Mouse (Mus musculus): ENCODE data around the gene Kat2a.

The Kat2a gene

GRCm38 (mm10) chr11:100713174-100713573, 909 bp upstream of the Kat2a start:
- CTCF ChIA-PET = interaction anchor here (1.0 to 3.3 kb wide), 2 partner anchors 10 to 728 kb away, joined by 3 to 25 read pairs; partner anchors contain the start of genes Dhx58 and Rpl27

GRCm38 (mm10) chr11:100710977-100711376, 1.3 kb downstream of the Kat2a start:
- CTCF ChIA-PET = interaction anchor here (0.6 to 3.3 kb wide), 2 partner anchors 8 to 28 kb away, joined by 4 to 25 read pairs; partner anchors contain the start of gene Dhx58

- CTCF ChIA-PET = interaction anchor here (0.6 kb wide), 1 partner anchor 28 kb away, joined by 4 read pairs; no protein-coding TSS in a partner anchor
Measured at GRCm38 (mm10) chr11:100710528-100710927, 1.7 kb downstream of the Kat2a start.

- CTCF ChIA-PET = interaction anchor here (0.8 kb wide), 1 partner anchor 98 kb away, joined by 5 read pairs; no protein-coding TSS in a partner anchor
Measured at GRCm38 (mm10) chr11:100709201-100709810, 3.0 kb downstream of the Kat2a start.

- CTCF ChIA-PET = interaction anchor here (0.6 kb wide), 3 partner anchors 80 to 424 kb away, joined by 3 read pairs; no protein-coding TSS in a partner anchor
Measured at GRCm38 (mm10) chr11:100705095-100705747, 7.0 kb downstream of the Kat2a start.

GRCm38 (mm10) chr11:100703851-100704531, 8.3 kb downstream of the Kat2a start, which contains the start of gene Dhx58:
Gene Dhx58, minus strand, starts transcription at chr11:100704271.
- CTCF ChIA-PET = interaction anchor here (0.5 to 1.9 kb wide), 2 partner anchors 8 to 336 kb away, joined by 3 to 25 read pairs; partner anchors contain the start of genes Hspb9 and Kat2a

- CTCF ChIA-PET = interaction anchor here (1.1 to 1.9 kb wide), 2 partner anchors 9 to 10 kb away, joined by 10 to 25 read pairs; partner anchors contain the start of genes Hspb9, Kat2a and Zfp385c
Measured at GRCm38 (mm10) chr11:100703366-100703765, 8.9 kb downstream of the Kat2a start.

GRCm38 (mm10) chr11:100702906-100703305, 9.4 kb downstream of the Kat2a start:
- CTCF ChIA-PET = interaction anchor here (1.1 to 1.9 kb wide), 2 partner anchors 10 kb away, joined by 10 to 25 read pairs; partner anchors contain the start of genes Hspb9, Kat2a and Zfp385c

GRCm38 (mm10) chr11:100702081-100702851, 10.0 kb downstream of the Kat2a start:
- CTCF ChIA-PET = interaction anchor here (0.8 to 1.9 kb wide), 3 partner anchors 9 to 257 kb away, joined by 3 to 25 read pairs (median 10); partner anchors contain the start of genes Hspb9, Kat2a and Zfp385c

GRCm38 (mm10) chr11:100701301-100701700, 11.0 kb downstream of the Kat2a start:
- CTCF ChIA-PET = interaction anchor here (0.6 to 0.8 kb wide), 2 partner anchors 131 to 258 kb away, joined by 3 read pairs; no protein-coding TSS in a partner anchor

GRCm38 (mm10) chr11:100700710-100701109, 11.6 kb downstream of the Kat2a start:
- CTCF ChIA-PET = interaction anchor here (0.6 to 0.7 kb wide), 2 partner anchors 130 to 139 kb away, joined by 3 read pairs; no protein-coding TSS in a partner anchor

- CTCF ChIA-PET = interaction anchor here (0.6 kb wide), 1 partner anchor 78 kb away, joined by 7 read pairs; the partner anchor contains the start of gene Dnajc7
Measured at GRCm38 (mm10) chr11:100697921-100698320, 14.3 kb downstream of the Kat2a start.

- CTCF ChIA-PET = interaction anchor here (1.1 kb wide), 1 partner anchor 113 kb away, joined by 8 read pairs; no protein-coding TSS in a partner anchor
Measured at GRCm38 (mm10) chr11:100694926-100695325, 17.3 kb downstream of the Kat2a start.

GRCm38 (mm10) chr11:100693154-100693553, 19.1 kb downstream of the Kat2a start:
- CTCF ChIA-PET = interaction anchor here (0.5 to 1.4 kb wide), 4 partner anchors 10 to 248 kb away, joined by 5 to 10 read pairs (median 8); no protein-coding TSS in a partner anchor

GRCm38 (mm10) chr11:100692164-100692616, 20.1 kb downstream of the Kat2a start, which contains the start of gene Zfp385c:
Gene Zfp385c, minus strand, starts transcription at chr11:100692455.
- CTCF ChIA-PET = interaction anchor here (1.4 kb wide), 1 partner anchor 11 kb away, joined by 10 read pairs; no protein-coding TSS in a partner anchor

- CTCF ChIA-PET = interaction anchor here (0.6 kb wide), 1 partner anchor 104 kb away, joined by 4 read pairs; no protein-coding TSS in a partner anchor
Measured at GRCm38 (mm10) chr11:100690389-100690788, 21.9 kb downstream of the Kat2a start.

GRCm38 (mm10) chr11:100688443-100688842, 23.8 kb downstream of the Kat2a start:
- CTCF ChIA-PET = interaction anchor here (0.6 kb wide), 1 partner anchor 52 kb away, joined by 5 read pairs; no protein-coding TSS in a partner anchor

- CTCF ChIA-PET = interaction anchor here (0.6 kb wide), 1 partner anchor 1341 kb away, joined by 4 read pairs; no protein-coding TSS in a partner anchor
Measured at GRCm38 (mm10) chr11:100687265-100687664, 25.0 kb downstream of the Kat2a start.

- CTCF ChIA-PET = interaction anchor here (0.6 to 0.7 kb wide), 2 partner anchors 128 to 261 kb away, joined by 3 to 6 read pairs; no protein-coding TSS in a partner anchor
Measured at GRCm38 (mm10) chr11:100685371-100685770, 26.9 kb downstream of the Kat2a start.

- CTCF ChIA-PET = no interaction called here
Measured at GRCm38 (mm10) chr11:100684084-100684483, 28.2 kb downstream of the Kat2a start.
